Mouse (Mus musculus) MEL (cell line): ENCODE measurements around the gene Hspa12a. TPM values are rescaled to one million over a fixed set of nuclear protein-coding genes. Genes with fewer than 3 reads are reported as not detected.

ENCODE experiments used
- DNase-seq: peaks from one replicate; pipeline ENCODE4 v3.0.0; 2011; ENCODE audit warnings: low read depth, low spot score
- H3K27ac ChIP-seq: 2 replicates; pipeline ENCODE4 v1.5.1; 2012; ENCODE audit warnings: low read depth, mild to moderate bottlenecking, control low read depth, low read length, moderate library complexity; ENCODE audit not compliant: control insufficient read depth
- H3K27me3 ChIP-seq, 2 experiments: fragments of 150-350 bp in 1 of 2; sonication (generic) in 1 of 2; 2 replicates each; pipeline ENCODE4 v1.6.1; 2012; ENCODE audit warnings: low read length in 2 of 2, mild to moderate bottlenecking in 2 of 2, improper control_type of control experiment in 1 of 2, moderate library complexity in 1 of 2; ENCODE audit not compliant: insufficient read depth in 2 of 2, control insufficient read depth in 1 of 2
- H3K36me3 ChIP-seq, 2 experiments: 2 replicates each; pipeline ENCODE4 v1.6.1; 2012 to 2014; ENCODE audit warnings: low read length in 2 of 2, improper control_type of control experiment in 1 of 2, inconsistent platforms in 1 of 2, mild to moderate bottlenecking in 1 of 2; ENCODE audit not compliant: insufficient read depth in 2 of 2, control insufficient read depth in 1 of 2
- H3K4me1 ChIP-seq, 2 experiments: fragments of 150-350 bp in 1 of 2; sonication (generic) in 1 of 2; 2 replicates each; pipeline ENCODE4 v1.6.1; 2012; ENCODE audit warnings: low read length in 2 of 2, improper control_type of control experiment in 1 of 2, mild to moderate bottlenecking in 1 of 2; ENCODE audit not compliant: insufficient read depth in 2 of 2, control insufficient read depth in 1 of 2
- H3K4me3 ChIP-seq, 2 experiments: fragments of 150-350 bp in 1 of 2; sonication (generic) in 1 of 2; 2 replicates each; pipeline ENCODE4 v1.5.1; 2012; ENCODE audit warnings: low read depth in 2 of 2, low read length in 2 of 2, mild to moderate bottlenecking in 2 of 2, moderate library complexity in 2 of 2, control low read depth in 1 of 2, improper control_type of control experiment in 1 of 2; ENCODE audit not compliant: control insufficient read depth in 1 of 2, insufficient read depth in 1 of 2
- H3K79me2 ChIP-seq: 2 replicates; pipeline ENCODE4 v1.6.1; 2012; ENCODE audit warnings: mild to moderate bottlenecking, low read length, moderate library complexity; ENCODE audit not compliant: control insufficient read depth, poor library complexity, insufficient read depth
- H3K9ac ChIP-seq: 2 replicates; pipeline ENCODE4 v1.6.1; 2012; ENCODE audit warnings: low read depth, mild to moderate bottlenecking, control low read depth, low read length, moderate library complexity; ENCODE audit not compliant: control insufficient read depth, poor library complexity, severe bottlenecking
- H3K9me3 ChIP-seq: fragments of 150-350 bp; sonication (generic); replicated peaks from 2 replicates; pipeline ENCODE4 v1.6.1; 2012; ENCODE audit warnings: mild to moderate bottlenecking, low read length, improper control_type of control experiment, moderate library complexity; ENCODE audit not compliant: insufficient read depth
- CHD2 ChIP-seq: IDR thresholded peaks from 2 replicates; pipeline ENCODE4 v1.6.1; 2011; ENCODE audit warnings: low read length, improper control_type of control experiment
- ELF1 ChIP-seq: IDR thresholded peaks from 2 replicates; pipeline ENCODE4 v1.6.1; 2014; ENCODE audit warnings: low read depth, mild to moderate bottlenecking, inconsistent platforms, low read length, improper control_type of control experiment, moderate library complexity
- EP300 ChIP-seq, 2 experiments: IDR thresholded peaks; 2 replicates each; pipeline ENCODE4 v1.6.1; 2011; ENCODE audit warnings: improper control_type of control experiment in 2 of 2, low read length in 2 of 2, low read depth in 1 of 2, mild to moderate bottlenecking in 1 of 2
- ETS1 ChIP-seq: IDR thresholded peaks from 2 replicates; pipeline ENCODE4 v1.6.1; 2012; ENCODE audit warnings: low read depth, mild to moderate bottlenecking, inconsistent platforms, low read length, improper control_type of control experiment, moderate library complexity
- GATA1 ChIP-seq: IDR thresholded peaks from 2 replicates; pipeline ENCODE4 v1.6.1; 2011; ENCODE audit warnings: low read depth, low read length, improper control_type of control experiment
- HCFC1 ChIP-seq: IDR thresholded peaks from 2 replicates; pipeline ENCODE4 v1.6.1; 2012; ENCODE audit warnings: low read depth, mild to moderate bottlenecking, inconsistent platforms, low read length, improper control_type of control experiment, moderate library complexity
- JUND ChIP-seq: IDR thresholded peaks from 2 replicates; pipeline ENCODE4 v1.6.1; 2011; ENCODE audit warnings: low read depth, mild to moderate bottlenecking, improper control_type of control experiment, low read length
- MAZ ChIP-seq: IDR thresholded peaks from 2 replicates; pipeline ENCODE4 v1.6.1; 2012; ENCODE audit warnings: low read depth, mild to moderate bottlenecking, inconsistent platforms, low read length, improper control_type of control experiment
- MXI1 ChIP-seq: IDR thresholded peaks from 2 replicates; pipeline ENCODE4 v1.6.1; 2011; ENCODE audit warnings: mild to moderate bottlenecking, low read depth, low read length, improper control_type of control experiment
- MYC ChIP-seq: IDR thresholded peaks from 2 replicates; pipeline ENCODE4 v1.6.1; 2011; ENCODE audit warnings: low read depth, mild to moderate bottlenecking, low read length, improper control_type of control experiment, moderate library complexity
- NELFE ChIP-seq: IDR thresholded peaks from 2 replicates; pipeline ENCODE4 v1.6.1; 2011; ENCODE audit warnings: low read depth, low read length, improper control_type of control experiment
- NRF1 ChIP-seq: IDR thresholded peaks from 2 replicates; pipeline ENCODE4 v1.6.1; 2014; ENCODE audit warnings: low read depth, mild to moderate bottlenecking, inconsistent platforms, low read length, improper control_type of control experiment, moderate library complexity; ENCODE audit not compliant: poor library complexity, insufficient read depth, severe bottlenecking
- POLR2A ChIP-seq, 2 experiments: IDR thresholded peaks; 2 replicates each; pipeline ENCODE4 v1.6.1; 2011 to 2012; ENCODE audit warnings: low read length in 2 of 2, mild to moderate bottlenecking in 2 of 2, control low read depth in 1 of 2, improper control_type of control experiment in 1 of 2, low read depth in 1 of 2, moderate library complexity in 1 of 2; ENCODE audit not compliant: control insufficient read depth in 1 of 2, insufficient read depth in 1 of 2, poor library complexity in 1 of 2
- POLR2AphosphoS2 ChIP-seq: IDR thresholded peaks from 2 replicates; pipeline ENCODE4 v1.6.1; 2011; ENCODE audit warnings: low read length, improper control_type of control experiment
- RAD21 ChIP-seq: IDR thresholded peaks from 2 replicates; pipeline ENCODE4 v1.6.1; 2011; ENCODE audit warnings: mild to moderate bottlenecking, low read depth, low read length, improper control_type of control experiment
- RCOR1 ChIP-seq: IDR thresholded peaks from 2 replicates; pipeline ENCODE4 v1.6.1; 2012; ENCODE audit warnings: low read depth, mild to moderate bottlenecking, inconsistent platforms, low read length, improper control_type of control experiment
- TAL1 ChIP-seq: IDR thresholded peaks from 2 replicates; pipeline ENCODE4 v1.6.1; 2012; ENCODE audit warnings: mild to moderate bottlenecking, inconsistent platforms, low read length, moderate library complexity, mixed read lengths
- TBP ChIP-seq: IDR thresholded peaks from 2 replicates; pipeline ENCODE4 v1.8.0; 2011; ENCODE audit warnings: low read depth, low read length, improper control_type of control experiment
- TCF12 ChIP-seq: IDR thresholded peaks from 2 replicates; pipeline ENCODE4 v1.6.1; 2014; ENCODE audit warnings: low read depth, mild to moderate bottlenecking, inconsistent platforms, low read length, improper control_type of control experiment, moderate library complexity
- USF1 ChIP-seq: IDR thresholded peaks from 2 replicates; pipeline ENCODE4 v1.6.1; 2014; ENCODE audit warnings: low read depth, mild to moderate bottlenecking, inconsistent platforms, low read length, improper control_type of control experiment, moderate library complexity
- ZC3H11A ChIP-seq: IDR thresholded peaks from 2 replicates; pipeline ENCODE4 v1.6.1; 2012; ENCODE audit warnings: low read depth, mild to moderate bottlenecking, inconsistent platforms, low read length, improper control_type of control experiment
- ZMIZ1 ChIP-seq: IDR thresholded peaks from 2 replicates; pipeline ENCODE4 v1.6.1; 2012; ENCODE audit warnings: low read depth, mild to moderate bottlenecking, inconsistent platforms, low read length, improper control_type of control experiment, moderate library complexity
- ZNF384 ChIP-seq: IDR thresholded peaks from 2 replicates; pipeline ENCODE4 v1.6.1; 2012; ENCODE audit warnings: low read depth, mild to moderate bottlenecking, inconsistent platforms, low read length, improper control_type of control experiment
- polyA plus RNA-seq, 2 experiments: library from polyadenylated mRNA; stranded (reverse) in 1 of 2; unstranded in 1 of 2; fragments of >175 nt in 1 of 2; fragments of >200 nt in 1 of 2; gene quantifications; 2 replicates each; pipeline versions ENCODE4 v1.2.1 to v1.2.4; 2012; ENCODE audit warnings: low replicate concordance in 2 of 2, low read depth in 1 of 2; ENCODE audit not compliant: insufficient read length in 2 of 2, insufficient read depth in 1 of 2, missing spikeins in 1 of 2
- total RNA-seq: library from RNA; depleted of rRNA; stranded (reverse); fragments of 300-350 nt; gene quantifications from 2 replicates; pipeline ENCODE4 v1.2.3, GENCODE M21; 2012

Hspa12a gene
- total and polyA plus RNA-seq, 3 experiments, result not detected

- no peaks in the 10 kb centered on the region for H3K9me3 ChIP-seq
- TF ChIP-seq ZNF384 (no peak), ZC3H11A (no peak), NRF1 (no peak)
- H3K27me3 ChIP-seq, result no peaks in the 10 kb centered on the region
- DNase-seq, result no peak
- no peaks in the 10 kb centered on the region for H3K4me1 ChIP-seq
- no peak overlapping the region for H3K4me3 ChIP-seq
- no peak overlapping the region for H3K27ac ChIP-seq
- no peaks in the 10 kb centered on the region for H3K36me3 ChIP-seq
- no peak overlapping the region for H3K9ac ChIP-seq
- H3K79me2 ChIP-seq, result no peaks in the 10 kb centered on the region
Observed at GRCm38 (mm10) chr19:58767329-58767728, 176.1 kb downstream of the Hspa12a start.

DNA sequence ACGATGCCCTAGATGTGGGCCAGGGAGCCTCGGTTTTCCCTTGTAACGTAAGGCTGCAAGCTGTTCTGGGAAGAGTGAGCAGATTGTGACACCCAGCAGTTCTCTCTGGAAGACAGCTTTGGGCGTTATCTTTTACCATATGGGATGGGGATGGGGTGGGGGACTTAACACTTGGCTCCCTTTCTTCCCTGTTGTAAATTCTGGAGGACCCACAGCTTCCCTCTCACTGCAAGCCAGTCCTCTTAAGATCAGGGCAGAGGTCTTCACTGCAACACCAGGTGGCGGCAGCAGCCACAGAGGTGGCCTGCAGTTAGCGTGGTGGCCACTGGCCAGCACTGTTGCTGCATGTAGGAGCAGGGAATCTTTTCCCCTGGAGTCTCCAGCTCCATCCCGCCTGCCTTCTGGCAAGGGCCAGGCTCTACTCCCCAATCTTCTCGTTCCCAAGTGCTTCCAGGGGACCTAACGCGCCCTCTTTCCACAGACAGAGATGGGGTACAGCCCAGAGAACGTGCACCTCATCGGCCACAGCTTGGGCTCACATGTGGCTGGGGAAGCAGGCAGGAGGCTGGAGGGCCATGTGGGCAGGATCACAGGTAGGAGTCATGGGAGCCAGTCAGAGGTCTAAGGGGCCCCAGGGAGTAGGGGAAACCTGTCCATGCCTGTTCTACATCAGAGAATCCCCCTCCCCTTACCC, 180.5 kb downstream of the Hspa12a start:
- TF ChIP-seq TBP (no peak), ELF1 (no peak), ETS1 (no peak), RCOR1 (no peak), GATA1 (no peak), RAD21 (no peak), USF1 (no peak), TCF12 (no peak), NELFE (no peak), MAZ (no peak), MYC (no peak), POLR2A (IDR thresholded peaks at IDR 0.05; ENCODE audit: control insufficient read depth in 1 of 2, insufficient read depth in 1 of 2, low read depth in 1 of 2, low read length in 2 of 2, poor library complexity in 1 of 2) (no peak), TAL1 (no peak)
- TF ChIP-seq, all 39 proteins: peak for 0
- H3K9ac ChIP-seq, result no peak overlapping the region
- no peak for DNase-seq
- no peaks in the 10 kb centered on the region for H3K79me2 ChIP-seq
- H3K27ac ChIP-seq, result no peak overlapping the region
- H3K4me1 ChIP-seq, result no peaks in the 10 kb centered on the region
- no peaks in the 10 kb centered on the region for H3K27me3 ChIP-seq
- no peaks in the 10 kb centered on the region for H3K36me3 ChIP-seq
- H3K4me3 ChIP-seq, result no peak overlapping the region
- H3K9me3 ChIP-seq, result no peaks in the 10 kb centered on the region

GRCm38 (mm10) chr19:58762316-58762715, 181.1 kb downstream of the Hspa12a start:
- H3K4me3 ChIP-seq, result no peak overlapping the region
- H3K4me1 ChIP-seq, result no peaks in the 10 kb centered on the region
- H3K27ac ChIP-seq, result no peak overlapping the region
- H3K27me3 ChIP-seq, result no peaks in the 10 kb centered on the region
- no peaks in the 10 kb centered on the region for H3K9me3 ChIP-seq
- no peak for DNase-seq
- no peak overlapping the region for H3K9ac ChIP-seq
- TF ChIP-seq POLR2A (IDR thresholded peaks at IDR 0.05; ENCODE audit: control insufficient read depth in 1 of 2, insufficient read depth in 1 of 2, low read depth in 1 of 2, low read length in 2 of 2, poor library complexity in 1 of 2), result no peak
- no peak for TF ChIP-seq MAZ
- no peak for TF ChIP-seq JUND
- TF ChIP-seq GATA1, result no peak
- TF ChIP-seq RAD21, result no peak
- no peak for TF ChIP-seq POLR2AphosphoS2
- no peak for TF ChIP-seq ZNF384
- TF ChIP-seq EP300 (IDR thresholded peaks at IDR 0.05; ENCODE audit: low read depth in 1 of 2, low read length in 2 of 2), result no peak
- TF ChIP-seq TCF12, result no peak
- TF ChIP-seq CHD2, result no peak
- no peak for TF ChIP-seq HCFC1
- no peak for TF ChIP-seq ZMIZ1
- TF ChIP-seq MXI1, result no peak
- TF ChIP-seq, all 39 proteins: peak for 0
- Histone ChIP-seq H3K36me3 (no peaks in the 10 kb centered on the region), H3K79me2 (no peaks in the 10 kb centered on the region)
